In genomic region chr5:24424861-24425411, GRCm38 (mm10) we compare ENCODE assay signal across 9 mouse cellular contexts. TPM values are rescaled to one million over a fixed set of nuclear protein-coding genes. Genes with fewer than 3 reads are reported as not detected.
A peak's percentile ranks its signal among the peaks of the same experiment; 100 is the strongest.
DNase-seq lines count a peak whose midpoint lies in the region; ATAC-seq lines count a peak whose summit lies in the region.
"Had no signal": no experiment of that assay in that cellular context is flagged by ENCODE, and none has a peak within 500 bp of the region (broad histone marks: within the 10 kb centered on the region; RNA-seq: fewer than 3 reads in every experiment).

No protein-coding gene starts in this region.

- peak overlapping the region; percentile 95 for H3K4me2 ChIP-seq in liver, embryonic 12.5 days
- H3K4me2 ChIP-seq in stomach, embryonic 14.5 days (replicated peaks; ENCODE audit: low read depth, low read length) = peak overlapping the region; percentile 96

- peaks cover 56% of the 10 kb centered on the region for H3K4me1 ChIP-seq in erythroblast, embryonic 14.5 days (ENCODE audit: control insufficient read depth)
- peaks cover 67% of the 10 kb centered on the region for H3K4me1 ChIP-seq in embryonic facial prominence, embryonic 10.5 days
- H3K4me1 ChIP-seq in liver, embryonic 12.5 days = peaks cover 60% of the 10 kb centered on the region
- H3K4me1 ChIP-seq in stomach, embryonic 14.5 days (ENCODE audit: control insufficient read depth, insufficient read depth, low read length) = peaks cover 40% of the 10 kb centered on the region

- peak; percentile 92 for DNase-seq in embryonic facial prominence, embryonic 10.5 days (ENCODE audit: low spot score)
- peak; percentile 76 for DNase-seq in heart, adult 8-10 months (ENCODE audit: low spot score)
- DNase-seq in kidney, adult 8-10 months = peak; percentile 66 to 78
- DNase-seq in neural tube, embryonic 10.5 days (ENCODE audit: extremely low spot score, low spot score) = peak; percentile 84

- peak overlapping the region; percentile 89 for H3K9ac ChIP-seq in liver, embryonic 12.5 days
- peak overlapping the region; percentile 71 for H3K9ac ChIP-seq in stomach, embryonic 14.5 days (replicated peaks; ENCODE audit: low read depth, low read length)

- peaks cover 11% of the 10 kb centered on the region for H3K36me3 ChIP-seq in erythroblast, embryonic 14.5 days (ENCODE audit: control insufficient read depth)
- peaks cover 27% of the 10 kb centered on the region for H3K36me3 ChIP-seq in embryonic facial prominence, embryonic 10.5 days (replicated peaks)
- H3K36me3 ChIP-seq in liver, embryonic 12.5 days = peaks cover 8% of the 10 kb centered on the region
- peaks cover 9% of the 10 kb centered on the region for H3K36me3 ChIP-seq in stomach, embryonic 14.5 days (ENCODE audit: control insufficient read depth, insufficient read depth, low read length)

- H3K27me3 ChIP-seq in erythroblast, embryonic 14.5 days (ENCODE audit: control insufficient read depth) = peaks cover 26% of the 10 kb centered on the region
- H3K27me3 ChIP-seq in embryonic facial prominence, embryonic 10.5 days (replicated peaks; ENCODE audit: low read depth, poor library complexity, severe bottlenecking) = peaks cover 24% of the 10 kb centered on the region
- H3K27me3 ChIP-seq in liver, embryonic 12.5 days (replicated peaks) = no peaks in the 10 kb centered on the region; the same call in 1 of the 2 replicates
- H3K27me3 ChIP-seq in stomach, embryonic 14.5 days (ENCODE audit: control insufficient read depth, insufficient read depth, low read length) = no peaks in the 10 kb centered on the region
- H3K27me3 ChIP-seq: Patski had no signal

- H3K9me3 ChIP-seq in erythroblast, embryonic 14.5 days (ENCODE audit: control insufficient read depth, low read length) = no peaks in the 10 kb centered on the region
- H3K9me3 ChIP-seq in embryonic facial prominence, embryonic 10.5 days = no peaks in the 10 kb centered on the region
- no peaks in the 10 kb centered on the region for H3K9me3 ChIP-seq in liver, embryonic 12.5 days (replicated peaks)
- no peaks in the 10 kb centered on the region for H3K9me3 ChIP-seq in stomach, embryonic 14.5 days (ENCODE audit: control insufficient read depth, low read depth, low read length)

- no peak for ATAC-seq in erythroblast, adult 5-6 weeks (replicated peaks; ENCODE audit: low FRiP score, poor library complexity, severe bottlenecking)
- ATAC-seq in liver, embryonic 12.5 days = peak; percentile 48
- ATAC-seq in stomach, embryonic 14.5 days (ENCODE audit: insufficient number of reproducible peaks, insufficient read depth, low FRiP score, low read depth) = 0 out of 2 replicates have a peak, but pooled peaks have one; percentile 4

- peak overlapping the region; percentile 83 for H3K4me3 ChIP-seq in erythroblast, embryonic 14.5 days (replicated peaks)
- peak overlapping the region; percentile 80 for H3K4me3 ChIP-seq in embryonic facial prominence, embryonic 10.5 days
- peak overlapping the region; percentile 74 for H3K4me3 ChIP-seq in liver, embryonic 12.5 days
- H3K4me3 ChIP-seq in stomach, embryonic 14.5 days (ENCODE audit: low read depth, low read length) = peak overlapping the region; percentile 67

- peak overlapping the region; percentile 90 for H3K27ac ChIP-seq in embryonic facial prominence, embryonic 10.5 days (replicated peaks)
- H3K27ac ChIP-seq in liver, embryonic 12.5 days = peak overlapping the region; percentile 95
- H3K27ac ChIP-seq in stomach, embryonic 14.5 days (ENCODE audit: low read length) = peak overlapping the region; percentile 93

- 2% methylated on average over 59 of the region's 60 CpGs for WGBS in embryonic facial prominence, embryonic 10.5 days
- under 1% methylated on average over 50 of the region's 60 CpGs for WGBS in liver, embryonic 12.5 days (ENCODE audit: insufficient replicate concordance)
- WGBS in stomach, embryonic 14.5 days = 1% methylated on average over 53 of the region's 60 CpGs

RNA-seq across cellular contexts. Expression of gene Slc4a2, which starts 1.3 kb away (rescaled TPM):
- polyA plus RNA-seq in erythroblast, embryonic 14.5 days (2012) = 1.1 and 2.5 TPM in 2 replicates
- total RNA-seq in erythroblast, adult 5-6 weeks (2015; ENCODE audit: low replicate concordance) = 1.7 and 16.1 TPM in 2 replicates
- total RNA-seq in erythroblast, adult 5-6 weeks (2017; ENCODE audit: low replicate concordance) = 6.3 and 15.9 TPM in 2 replicates
- polyA plus RNA-seq in embryonic facial prominence, embryonic 10.5 days (2016; fragmentation: Nextera tagmentation; extraction: Ambion mirVana) = 35.1 and 38.4 TPM in 2 replicates
- total RNA-seq in heart, adult 8-10 months (2022) = 10 to 100 TPM; 21.9 to 32.5 (median 24.7) TPM
- polyA plus RNA-seq in liver, embryonic 12.5 days (2016; fragmentation: Nextera tagmentation; extraction: Ambion mirVana) = 16.2 and 16.6 TPM in 2 replicates
- 30.6 and 32.2 TPM in 2 replicates for polyA plus RNA-seq in stomach, embryonic 14.5 days (2014; fragmentation: Nextera tagmentation; extraction: Ambion mirVana)

RNA-seq across cellular contexts. Expression of gene Cdk5, which starts 1.6 kb away (rescaled TPM):
- polyA plus RNA-seq in erythroblast, embryonic 14.5 days (2012) = 0.40 and 0.67 TPM in 2 replicates
- 0.58 and 4.2 TPM in 2 replicates for total RNA-seq in erythroblast, adult 5-6 weeks (2015; ENCODE audit: low replicate concordance)
- total RNA-seq in erythroblast, adult 5-6 weeks (2017; ENCODE audit: low replicate concordance) = 2.5 and 3.5 TPM in 2 replicates
- 46.9 and 50.7 TPM in 2 replicates for polyA plus RNA-seq in embryonic facial prominence, embryonic 10.5 days (2016; fragmentation: Nextera tagmentation; extraction: Ambion mirVana)
- total RNA-seq in heart, adult 8-10 months (2022) = 10 to 100 TPM; 17.3 to 23.7 (median 19.1) TPM
- 13.0 and 14.1 TPM in 2 replicates for polyA plus RNA-seq in liver, embryonic 12.5 days (2016; fragmentation: Nextera tagmentation; extraction: Ambion mirVana)
- 46.4 and 47.7 TPM in 2 replicates for polyA plus RNA-seq in stomach, embryonic 14.5 days (2014; fragmentation: Nextera tagmentation; extraction: Ambion mirVana)

RNA-seq across cellular contexts. Expression of gene Asic3, which starts 11.7 kb away (rescaled TPM):
- polyA plus RNA-seq in erythroblast, embryonic 14.5 days (2012) = not detected in 2 replicates
- not detected in 2 replicates for total RNA-seq in erythroblast, adult 5-6 weeks (2015; ENCODE audit: low replicate concordance)
- total RNA-seq in erythroblast, adult 5-6 weeks (2017; ENCODE audit: low replicate concordance) = 1.3 TPM in 1 of 2 replicates, not detected in the other
- 0.31 and 0.34 TPM in 2 replicates for polyA plus RNA-seq in embryonic facial prominence, embryonic 10.5 days (2016; fragmentation: Nextera tagmentation; extraction: Ambion mirVana)
- total RNA-seq in heart, adult 8-10 months (2022) = under 1 TPM in 1 of 4 experiments, not detected in 3; 0.16 TPM
- not detected in 2 replicates for polyA plus RNA-seq in liver, embryonic 12.5 days (2016; fragmentation: Nextera tagmentation; extraction: Ambion mirVana)
- polyA plus RNA-seq in stomach, embryonic 14.5 days (2014; fragmentation: Nextera tagmentation; extraction: Ambion mirVana) = 0.26 TPM in 1 of 2 replicates, not detected in the other

RNA-seq across cellular contexts. Expression of gene Fastk, which starts 20.2 kb away (rescaled TPM):
- 33.0 and 33.8 TPM in 2 replicates for polyA plus RNA-seq in erythroblast, embryonic 14.5 days (2012)
- 9.2 and 25.1 TPM in 2 replicates for total RNA-seq in erythroblast, adult 5-6 weeks (2015; ENCODE audit: low replicate concordance)
- total RNA-seq in erythroblast, adult 5-6 weeks (2017; ENCODE audit: low replicate concordance) = 4.3 and 9.1 TPM in 2 replicates
- polyA plus RNA-seq in embryonic facial prominence, embryonic 10.5 days (2016; fragmentation: Nextera tagmentation; extraction: Ambion mirVana) = 100 and 109 TPM in 2 replicates
- total RNA-seq in heart, adult 8-10 months (2022) = 100 to 1,000 TPM; 297 to 351 (median 327) TPM
- 72.4 and 78.0 TPM in 2 replicates for polyA plus RNA-seq in liver, embryonic 12.5 days (2016; fragmentation: Nextera tagmentation; extraction: Ambion mirVana)
- polyA plus RNA-seq in stomach, embryonic 14.5 days (2014; fragmentation: Nextera tagmentation; extraction: Ambion mirVana) = 98.5 and 102 TPM in 2 replicates

RNA-seq across cellular contexts. Expression of gene Tmub1, which starts 22.7 kb away (rescaled TPM):
- polyA plus RNA-seq in erythroblast, embryonic 14.5 days (2012) = 2.3 and 2.8 TPM in 2 replicates
- total RNA-seq in erythroblast, adult 5-6 weeks (2015; ENCODE audit: low replicate concordance) = 2.9 and 3.7 TPM in 2 replicates
- 2.0 and 4.3 TPM in 2 replicates for total RNA-seq in erythroblast, adult 5-6 weeks (2017; ENCODE audit: low replicate concordance)
- 24.7 and 25.0 TPM in 2 replicates for polyA plus RNA-seq in embryonic facial prominence, embryonic 10.5 days (2016; fragmentation: Nextera tagmentation; extraction: Ambion mirVana)
- 10 to 100 TPM in 3 of 4 experiments, 1 to 10 TPM in 1; 9.8 to 12.3 (median 11.8) TPM for total RNA-seq in heart, adult 8-10 months (2022)
- 6.7 and 7.2 TPM in 2 replicates for polyA plus RNA-seq in liver, embryonic 12.5 days (2016; fragmentation: Nextera tagmentation; extraction: Ambion mirVana)
- polyA plus RNA-seq in stomach, embryonic 14.5 days (2014; fragmentation: Nextera tagmentation; extraction: Ambion mirVana) = 25.5 and 27.6 TPM in 2 replicates
